Mouse (Mus musculus) brain, embryonic 14.5 days (tissue): ENCODE measurements around the gene Atf6.

Source experiments
- CTCF ChIP-seq: fragments of 200-500 bp; IDR thresholded peaks from 2 replicates; pipeline ENCODE4 v1.5.1; 2012; ENCODE audit warnings: inconsistent platforms, mild to moderate bottlenecking, moderate library complexity, borderline replicate concordance; ENCODE audit not compliant: insufficient read depth, insufficient read length; ENCODE audit errors: extremely low read depth
- POLR2A ChIP-seq: fragments of 200-500 bp; IDR thresholded peaks from 2 replicates; pipeline ENCODE4 v1.6.1; 2012; ENCODE audit warnings: mild to moderate bottlenecking, inconsistent platforms, borderline replicate concordance; ENCODE audit not compliant: poor library complexity, insufficient read depth, insufficient read length, severe bottlenecking; ENCODE audit errors: extremely low read depth

- TF ChIP-seq POLR2A (no peak), CTCF (no peak)
Observed at GRCm38 (mm10) chr1:170807600-170808270, 59.8 kb downstream of the Atf6 start.
